Mouse (Mus musculus) heart, embryonic 14.5 days (tissue): ENCODE data around the gene Isoc2b. TPM values are rescaled to one million over a fixed set of nuclear protein-coding genes. Genes with fewer than 3 reads are reported as not detected.
A peak's percentile ranks its signal among the peaks of the same experiment; 100 is the strongest.

Experiments used
- ATAC-seq: fragments of 200-750 bp; cut with Nextera tagmentation; 2 replicates; pipeline ENCODE4 v1.8.0; 2017; ENCODE audit warnings: low read depth, moderate TSS enrichment; ENCODE audit not compliant: insufficient number of reproducible peaks, insufficient read depth, low FRiP score
- H3K27ac ChIP-seq, 2 experiments: fragments of 200-500 bp in 1 of 2; fragments of 300-500 bp in 1 of 2; sonication (generic) in 1 of 2; replicated peaks in 1 of 2; 2 replicates each; pipeline ENCODE4 v1.5.1; 2012 to 2014; ENCODE audit warnings: low read depth in 2 of 2, low read length in 2 of 2, control low read depth in 1 of 2, mild to moderate bottlenecking in 1 of 2, mixed read lengths in 1 of 2; ENCODE audit not compliant: control insufficient read depth in 1 of 2, insufficient read depth in 1 of 2
- H3K27me3 ChIP-seq: fragments of 300-500 bp; sonication (generic); 2 replicates; pipeline ENCODE4 v1.6.1; 2014; ENCODE audit warnings: mild to moderate bottlenecking, low read length, control low read depth; ENCODE audit not compliant: control insufficient read depth, insufficient read depth
- H3K36me3 ChIP-seq: fragments of 300-500 bp; sonication (generic); 2 replicates; pipeline ENCODE4 v1.6.1; 2014; ENCODE audit warnings: mild to moderate bottlenecking, control low read depth, low read length, mixed read lengths; ENCODE audit not compliant: control insufficient read depth, insufficient read depth
- H3K4me1 ChIP-seq, 2 experiments: fragments of 200-500 bp in 1 of 2; fragments of 300-500 bp in 1 of 2; sonication (generic) in 1 of 2; 2 replicates each; pipeline ENCODE4 v1.6.1; 2012 to 2014; ENCODE audit warnings: low read length in 2 of 2, control low read depth in 1 of 2, mixed read lengths in 1 of 2; ENCODE audit not compliant: control insufficient read depth in 2 of 2, insufficient read depth in 2 of 2
- H3K4me2 ChIP-seq: fragments of 300-500 bp; sonication (generic); 2 replicates; pipeline ENCODE4 v1.6.1; 2014; ENCODE audit warnings: mild to moderate bottlenecking, low read length
- H3K4me3 ChIP-seq, 2 experiments: fragments of 200-500 bp in 1 of 2; fragments of 300-500 bp in 1 of 2; sonication (generic) in 1 of 2; 2 replicates each; pipeline ENCODE4 v1.5.1; 2012 to 2014; ENCODE audit warnings: low read length in 2 of 2, mild to moderate bottlenecking in 2 of 2, control low read depth in 1 of 2, low read depth in 1 of 2, moderate library complexity in 1 of 2; ENCODE audit not compliant: control insufficient read depth in 1 of 2, insufficient read depth in 1 of 2
- H3K9ac ChIP-seq: fragments of 300-500 bp; sonication (generic); 2 replicates; pipeline ENCODE4 v1.6.1; 2014; ENCODE audit warnings: mild to moderate bottlenecking, low read length
- H3K9me3 ChIP-seq: fragments of 300-500 bp; sonication (generic); 2 replicates; pipeline ENCODE4 v1.6.1; 2016; ENCODE audit warnings: low read length, control low read depth; ENCODE audit not compliant: control insufficient read depth
- WGBS: fragments of 180-500 bp; shearing (Covaris S2); extraction: QIAGEN DNeasy Blood & Tissue Kit; methylation state at CpG from one replicate; pipeline ENCODE4 v1.1.7; 2014; 5-methylcytosine and 5-hydroxymethylcytosine counted together
- polyA plus RNA-seq: library from polyadenylated mRNA; unstranded; fragments of >200 nt; fragmentation: Nextera tagmentation; extraction: Ambion mirVana; gene quantifications from 2 replicates; pipeline ENCODE4 v1.2.1, GENCODE M21; 2014

The Isoc2b gene
- 4.2 and 4.3 TPM in 2 replicates for polyA plus RNA-seq

DNA sequence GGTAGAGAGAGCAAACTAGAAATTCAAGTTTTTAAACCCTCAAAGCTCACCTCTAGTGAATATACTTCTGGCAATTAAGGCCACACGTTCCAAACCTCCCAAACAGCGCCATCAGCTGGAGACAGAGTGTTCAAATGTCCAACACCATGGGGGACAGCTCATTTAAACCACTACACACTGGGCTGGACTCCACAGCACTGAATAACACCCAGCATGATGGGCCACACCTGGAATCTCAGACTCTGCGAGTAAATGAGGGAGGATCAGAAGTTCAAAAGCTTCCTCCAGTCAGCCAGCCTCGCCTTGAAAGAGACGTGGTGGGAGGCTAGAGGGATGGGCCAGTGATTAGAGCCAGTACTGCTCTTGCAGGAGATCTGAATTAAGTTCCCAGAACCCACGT is at the start of gene Isoc2b:
Gene Isoc2b, minus strand, starts transcription at position 126 of the 400 bp plus-strand sequence.
- Histone ChIP-seq H3K27me3 (no peaks in the 10 kb centered on the region), H3K4me1 (peaks cover 3 to 18% of the 10 kb centered on the region in 2 experiments; a peak in 3 of 4 replicates), H3K27ac (no peak within 1 kb of the TSS), H3K36me3 (no peaks in the 10 kb centered on the region), H3K4me2 (no peak within 1 kb of the TSS), H3K9me3 (no peaks in the 10 kb centered on the region), H3K4me3 (no peak within 1 kb of the TSS), H3K9ac (no peak within 1 kb of the TSS)
- WGBS, result 45% methylated on average over 6 of the region's 6 CpGs
- ATAC-seq, result no peak

GRCm38 (mm10) chr7:4919096-4919495 is 49.0 kb upstream of the Isoc2b start:
- no peak for ATAC-seq
- H3K4me1 ChIP-seq, result peaks cover 29 to 44% of the 10 kb centered on the region in 2 experiments
- WGBS, result 85% methylated on average over 21 of the region's 21 CpGs
- H3K4me3 ChIP-seq, result no peak overlapping the region
- H3K4me2 ChIP-seq, result no peak overlapping the region
- no peaks in the 10 kb centered on the region for H3K27me3 ChIP-seq
- no peak overlapping the region for H3K9ac ChIP-seq
- no peaks in the 10 kb centered on the region for H3K9me3 ChIP-seq
- H3K36me3 ChIP-seq, result peaks cover 40% of the 10 kb centered on the region
- no peak overlapping the region for H3K27ac ChIP-seq

GRCm38 (mm10) chr7:4918681-4919080 is 48.6 kb upstream of the Isoc2b start:
- no peak overlapping the region for H3K27ac ChIP-seq
- ATAC-seq, result no peak
- WGBS, result 94% methylated on average over 15 of the region's 15 CpGs
- H3K27me3 ChIP-seq, result no peaks in the 10 kb centered on the region
- H3K4me3 ChIP-seq, result no peak overlapping the region
- H3K4me1 ChIP-seq, result peaks cover 25 to 40% of the 10 kb centered on the region in 2 experiments
- H3K36me3 ChIP-seq, result peaks cover 40% of the 10 kb centered on the region
- no peak overlapping the region for H3K9ac ChIP-seq
- H3K4me2 ChIP-seq, result no peak overlapping the region
- H3K9me3 ChIP-seq, result no peaks in the 10 kb centered on the region

DNA sequence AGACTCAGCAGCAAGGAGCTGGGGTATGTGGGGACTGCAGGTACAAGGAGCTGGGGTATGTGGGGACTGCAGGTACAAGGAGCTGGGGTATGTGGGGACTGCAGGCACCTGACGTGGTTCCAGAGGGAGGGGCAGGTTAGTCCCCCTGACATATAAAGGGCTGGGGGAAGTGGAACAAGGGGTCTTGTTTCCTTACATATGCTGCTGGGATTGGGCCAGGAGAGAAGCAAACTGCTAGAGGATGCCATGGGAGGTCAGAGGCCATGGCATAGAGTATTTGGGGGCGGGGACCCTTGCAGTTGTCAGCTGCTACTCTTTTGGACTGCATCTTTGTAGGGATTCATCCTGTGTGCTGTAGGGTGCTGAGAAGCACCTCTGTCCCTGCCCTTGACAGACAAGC is 47.4 kb upstream of the Isoc2b start:
- ATAC-seq, result no peak
- H3K9me3 ChIP-seq, result no peaks in the 10 kb centered on the region
- no peak overlapping the region for H3K27ac ChIP-seq
- H3K36me3 ChIP-seq, result peaks cover 40% of the 10 kb centered on the region
- H3K4me1 ChIP-seq, result peaks cover 14 to 29% of the 10 kb centered on the region in 2 experiments
- H3K27me3 ChIP-seq, result no peaks in the 10 kb centered on the region
- no peak overlapping the region for H3K4me2 ChIP-seq
- no peak overlapping the region for H3K9ac ChIP-seq
- 97% methylated on average over 2 of the region's 2 CpGs for WGBS
- H3K4me3 ChIP-seq, result no peak overlapping the region

DNA sequence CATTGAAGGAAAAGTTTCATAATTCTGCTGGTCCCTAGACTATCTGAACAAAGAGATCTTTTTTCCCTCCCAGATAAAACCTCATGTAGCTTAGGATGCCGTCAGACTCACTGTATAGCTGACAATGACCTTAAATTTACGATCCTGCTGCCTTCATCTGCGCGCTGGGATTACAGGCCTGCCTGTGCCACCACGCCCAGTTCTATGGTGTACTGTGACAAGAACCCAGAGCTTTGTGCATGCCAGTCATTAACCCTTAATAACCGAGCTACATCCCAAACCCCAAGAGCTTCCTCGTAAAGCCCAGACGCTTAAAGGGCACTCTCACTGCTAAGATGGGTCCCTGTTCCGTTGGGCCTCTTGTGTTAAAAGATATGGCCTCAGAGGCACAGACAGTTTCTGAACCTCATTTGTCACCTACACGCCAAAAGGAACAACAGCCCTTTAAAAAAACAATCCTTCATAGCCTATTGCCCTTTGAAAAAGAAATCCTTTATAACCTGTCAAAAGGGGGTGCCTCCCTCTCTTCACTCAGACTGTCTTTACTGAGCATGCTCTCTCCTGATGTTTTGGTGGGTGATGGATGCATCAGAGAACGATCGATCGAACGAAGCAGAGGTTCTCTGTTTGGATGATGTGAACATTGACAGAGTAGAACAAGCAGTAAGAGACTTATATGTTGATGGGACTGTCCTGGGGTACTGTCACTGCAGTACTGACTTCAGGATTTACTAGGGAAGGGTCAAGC is 45.8 kb upstream of the Isoc2b start:
- H3K36me3 ChIP-seq, result peaks cover 39% of the 10 kb centered on the region
- peak overlapping the region; percentile 64 to 70 for H3K4me3 ChIP-seq
- no peaks in the 10 kb centered on the region for H3K9me3 ChIP-seq
- WGBS, result 23% methylated on average over 14 of the region's 14 CpGs
- H3K4me2 ChIP-seq, result peak overlapping the region; percentile 72
- 0 out of 2 replicates have a peak, but pooled peaks have one; percentile 5 for ATAC-seq
- H3K9ac ChIP-seq, result peak overlapping the region; percentile 90
- H3K27ac ChIP-seq, result peak overlapping the region; percentile 68 to 96
- peaks cover 4 to 15% of the 10 kb centered on the region in 2 experiments; a peak in 3 of 4 replicates for H3K4me1 ChIP-seq
- no peaks in the 10 kb centered on the region for H3K27me3 ChIP-seq

GRCm38 (mm10) chr7:4915007-4915665 is 45.1 kb upstream of the Isoc2b start, which contains the start of gene Zfp628:
Gene Zfp628, plus strand, starts transcription at chr7:4915217.
- peaks cover 32% of the 10 kb centered on the region for H3K36me3 ChIP-seq
- peak within 1 kb of the TSS; percentile 64 to 70 for H3K4me3 ChIP-seq
- H3K4me1 ChIP-seq, result peaks cover 4 to 13% of the 10 kb centered on the region in 2 experiments; a peak in 3 of 4 replicates
- WGBS, result 1% methylated on average over 54 of the region's 56 CpGs
- no peaks in the 10 kb centered on the region for H3K9me3 ChIP-seq
- peak within 1 kb of the TSS; percentile 90 for H3K9ac ChIP-seq
- H3K4me2 ChIP-seq, result peak within 1 kb of the TSS; percentile 72
- H3K27ac ChIP-seq, result peak within 1 kb of the TSS; percentile 75 to 96
- peak; percentile 86 for ATAC-seq
- H3K27me3 ChIP-seq, result no peaks in the 10 kb centered on the region

DNA sequence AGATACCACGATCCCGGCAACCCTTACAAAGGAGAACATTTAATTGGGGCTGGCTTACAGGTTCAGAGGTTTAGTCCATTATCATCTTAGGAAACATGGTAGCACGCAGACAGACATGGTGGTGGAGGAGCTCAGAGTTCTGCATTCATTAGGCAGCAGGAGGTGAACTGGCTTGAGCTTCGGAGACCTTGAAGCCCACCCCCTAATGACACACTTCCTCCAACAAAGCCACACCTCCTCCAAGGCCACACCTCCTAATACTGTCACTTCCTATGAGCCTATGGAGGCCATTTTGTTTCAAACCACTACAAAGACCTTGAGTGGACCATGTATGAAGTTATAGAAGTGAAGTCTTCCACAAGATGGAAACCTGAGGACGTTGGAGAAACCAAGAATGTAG is 42.2 kb upstream of the Isoc2b start:
- no peaks in the 10 kb centered on the region for H3K27me3 ChIP-seq
- no peak overlapping the region for H3K9ac ChIP-seq
- 48% methylated on average over 5 of the region's 5 CpGs for WGBS
- H3K36me3 ChIP-seq, result peaks cover 3% of the 10 kb centered on the region
- H3K4me2 ChIP-seq, result no peak overlapping the region
- peaks cover 4 to 13% of the 10 kb centered on the region in 2 experiments; a peak in 3 of 4 replicates for H3K4me1 ChIP-seq
- no peaks in the 10 kb centered on the region for H3K9me3 ChIP-seq
- no peak for ATAC-seq
- H3K4me3 ChIP-seq, result no peak overlapping the region
- no peak overlapping the region for H3K27ac ChIP-seq
